Mouse (Mus musculus): ENCODE measurements around the gene Medag.

Medag gene

GRCm38 (mm10) chr5:149385228-149385961 lies 26.2 kb upstream of the Medag start:
- DNase-seq, result no peak

GRCm38 (mm10) chr5:149386294-149386850 lies 25.2 kb upstream of the Medag start:
- no peak for DNase-seq

DNA sequence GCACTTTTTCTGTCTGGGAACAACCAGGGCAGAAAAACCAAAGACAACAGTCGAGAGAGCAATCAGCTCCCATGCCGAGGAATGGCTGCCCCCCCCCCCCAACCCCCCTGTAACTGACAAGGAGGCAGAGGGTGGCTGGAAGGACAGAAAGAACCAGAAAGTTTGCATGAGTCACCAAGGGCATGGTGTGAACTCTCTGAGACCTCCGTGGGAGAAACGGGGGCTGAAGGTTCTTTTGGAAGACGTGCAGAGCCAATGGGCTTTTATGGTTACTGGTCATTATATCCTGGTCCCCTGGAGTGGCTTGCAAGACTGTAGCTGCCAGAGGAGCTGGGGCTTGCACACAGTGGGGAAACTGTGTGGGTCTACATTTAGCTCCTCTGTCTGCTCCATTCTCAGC lies 22.6 kb upstream of the Medag start:
- DNase-seq, result no peak

- DNase-seq, result no peak
Measured at GRCm38 (mm10) chr5:149389548-149390211, 21.9 kb upstream of the Medag start.

GRCm38 (mm10) chr5:149391574-149392375 lies 19.8 kb upstream of the Medag start:
- DNase-seq, result no peak

- DNase-seq, result peak in 1 of 2 experiments; percentile 22
Measured at GRCm38 (mm10) chr5:149392420-149392988, 19.0 kb upstream of the Medag start.

- peak; percentile 42 to 70 for DNase-seq
Measured at GRCm38 (mm10) chr5:149401446-149401975, 10.0 kb upstream of the Medag start.

DNA sequence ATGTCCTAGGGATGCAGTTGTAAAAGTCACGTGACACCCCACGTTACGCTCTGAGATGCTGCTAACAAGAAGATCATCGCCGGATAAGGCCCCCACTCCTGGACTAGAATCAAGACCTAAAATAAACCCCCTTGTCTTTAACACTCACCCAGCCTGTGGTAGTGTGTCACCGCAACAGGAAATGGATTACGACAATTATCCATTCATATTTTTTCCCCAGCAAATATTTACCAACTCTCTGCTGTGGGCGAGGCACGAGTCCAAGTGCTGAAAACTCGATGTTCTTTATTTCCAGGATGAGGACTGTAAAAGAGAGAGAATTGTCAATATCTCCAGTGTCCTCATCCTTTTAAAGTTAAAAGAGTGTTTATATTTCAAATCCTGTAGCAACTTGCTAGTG lies 9.5 kb upstream of the Medag start:
- DNase-seq, result no peak

GRCm38 (mm10) chr5:149403386-149403785 lies 8.2 kb upstream of the Medag start:
- no peak for DNase-seq

GRCm38 (mm10) chr5:149404710-149405109 lies 6.8 kb upstream of the Medag start:
- DNase-seq, result no peak

DNA sequence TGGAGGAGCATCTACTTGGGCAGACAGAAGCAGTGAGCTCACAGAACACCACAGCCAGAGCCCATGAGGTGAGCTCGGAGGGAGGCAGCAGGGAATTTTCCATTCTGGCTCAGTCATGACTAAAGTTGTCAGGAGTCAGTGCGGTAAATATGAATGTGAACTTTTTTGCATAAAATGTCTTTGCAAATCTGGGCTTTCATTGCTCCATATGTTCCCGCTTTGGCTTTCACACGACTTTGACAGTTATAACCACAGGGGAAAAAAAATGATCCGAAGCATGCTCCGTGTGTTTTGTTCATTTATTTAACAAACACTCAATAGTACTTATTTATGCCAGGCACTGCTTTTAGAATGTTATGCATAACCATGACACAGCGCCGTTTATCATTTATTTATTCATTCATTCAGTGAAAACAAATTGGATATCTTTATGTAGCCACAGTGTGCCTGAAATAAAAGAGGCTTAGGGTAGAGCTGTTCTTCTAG lies 4.7 kb upstream of the Medag start:
- DNase-seq, result no peak

GRCm38 (mm10) chr5:149409502-149409901 lies 2.0 kb upstream of the Medag start:
- no peak for DNase-seq

DNA sequence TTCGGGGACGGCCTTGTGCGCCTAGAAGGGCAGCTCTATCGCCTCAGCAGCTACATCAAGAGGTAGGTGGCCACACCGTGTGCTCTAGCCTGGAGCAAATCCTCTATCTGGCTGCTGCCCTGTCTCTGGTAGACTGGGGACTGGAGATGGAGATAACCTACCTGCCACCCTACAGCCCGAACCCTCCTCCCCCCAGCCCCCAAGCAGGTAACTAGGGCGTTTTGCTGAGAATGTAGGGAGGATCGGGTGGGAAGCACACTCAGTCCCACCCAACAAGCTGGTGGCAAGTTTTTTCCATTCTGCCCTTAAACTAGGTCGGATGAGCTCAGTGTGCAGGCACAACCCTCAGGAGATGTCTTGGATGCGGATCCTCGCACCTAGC lies 636 bp downstream of the Medag start:
- no peak for DNase-seq

DNA sequence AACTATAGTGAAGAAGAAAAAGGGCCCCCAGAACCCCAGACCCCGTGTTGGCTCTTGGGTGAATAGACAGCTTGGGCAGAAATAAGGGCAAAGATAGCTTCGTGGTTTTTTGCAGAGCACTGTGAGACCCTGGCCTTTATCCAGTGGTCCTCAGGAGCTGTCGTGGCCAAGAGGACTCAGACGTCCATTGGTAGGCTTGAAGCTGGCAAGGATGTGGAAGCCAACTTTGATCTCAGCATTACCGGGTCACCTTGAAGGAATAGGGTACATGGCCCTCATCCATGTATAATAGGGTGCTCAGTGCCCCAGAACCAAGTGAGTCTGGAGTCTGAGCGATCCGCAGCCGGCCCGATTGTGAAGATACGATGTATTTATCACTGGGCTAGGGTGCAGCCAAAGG lies 1.1 kb downstream of the Medag start:
- no peak for DNase-seq

GRCm38 (mm10) chr5:149414369-149415167 lies 3.0 kb downstream of the Medag start:
- no peak for DNase-seq

DNA sequence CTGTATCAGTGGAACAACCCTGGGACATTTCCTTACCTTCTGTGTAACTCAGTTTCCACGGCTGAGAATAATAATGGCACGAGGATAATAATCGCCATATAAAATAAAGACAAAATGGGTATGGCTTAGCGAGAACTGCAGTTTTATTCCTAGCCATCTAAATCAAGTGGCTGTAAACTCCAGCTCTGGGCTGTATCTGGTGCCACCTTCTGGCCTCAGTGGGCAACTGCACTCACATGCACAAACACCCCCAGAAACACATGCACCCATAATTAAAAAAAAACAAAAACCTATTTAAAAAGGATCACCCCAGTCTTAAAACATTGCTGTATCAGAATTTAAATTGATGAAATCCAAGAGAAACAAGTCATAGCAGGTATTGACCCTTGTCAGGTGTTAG lies 5.8 kb downstream of the Medag start:
- DNase-seq, result peak; percentile 39 to 56

DNA sequence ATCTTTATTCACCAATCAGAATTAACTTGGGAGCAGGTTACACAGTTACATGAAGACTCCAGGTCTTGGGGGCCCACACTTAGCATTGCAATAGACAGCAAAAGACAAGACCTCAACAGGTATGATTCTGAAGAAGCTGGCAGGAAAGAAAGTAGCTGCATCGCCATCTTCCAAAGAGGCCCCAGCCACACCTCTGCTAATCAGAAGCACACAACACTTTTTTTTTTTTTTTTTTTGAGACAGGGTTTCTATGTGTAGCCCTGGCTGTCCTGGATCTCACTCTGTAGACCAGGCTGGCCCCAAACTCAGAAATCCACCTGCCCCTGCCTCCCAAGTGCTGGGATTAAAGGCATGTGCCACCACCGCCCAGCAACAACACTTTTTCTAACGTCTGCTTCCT lies 15.0 kb downstream of the Medag start:
- no peak for DNase-seq

GRCm38 (mm10) chr5:149427277-149428060 lies 15.9 kb downstream of the Medag start:
- peak; percentile 43 to 61 for DNase-seq

GRCm38 (mm10) chr5:149428347-149428746 lies 16.8 kb downstream of the Medag start:
- DNase-seq, result peak; percentile 76 to 88

DNA sequence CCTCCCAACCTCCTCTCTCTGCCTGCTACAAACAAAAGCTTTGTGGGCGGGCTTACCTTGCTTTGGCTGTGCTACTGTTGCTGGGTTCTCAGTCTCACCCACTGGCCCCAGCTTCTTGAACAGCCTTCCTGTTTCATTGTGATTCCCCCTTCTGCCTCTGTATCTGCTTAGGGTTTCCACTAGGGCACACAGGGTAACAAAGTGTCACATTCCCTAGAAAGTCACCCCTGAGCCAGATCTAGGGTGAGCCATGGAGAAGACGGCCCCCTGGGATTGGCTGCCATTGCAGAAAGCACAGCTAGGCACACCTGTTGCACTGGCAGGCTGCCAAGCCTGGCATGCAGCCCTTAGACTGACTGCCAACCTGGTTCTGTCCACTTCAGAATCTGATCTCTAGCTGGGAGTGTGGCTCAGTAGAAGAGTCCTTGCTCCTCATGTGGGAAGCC lies 17.3 kb downstream of the Medag start:
- DNase-seq, result peak; percentile 74 to 83

DNA sequence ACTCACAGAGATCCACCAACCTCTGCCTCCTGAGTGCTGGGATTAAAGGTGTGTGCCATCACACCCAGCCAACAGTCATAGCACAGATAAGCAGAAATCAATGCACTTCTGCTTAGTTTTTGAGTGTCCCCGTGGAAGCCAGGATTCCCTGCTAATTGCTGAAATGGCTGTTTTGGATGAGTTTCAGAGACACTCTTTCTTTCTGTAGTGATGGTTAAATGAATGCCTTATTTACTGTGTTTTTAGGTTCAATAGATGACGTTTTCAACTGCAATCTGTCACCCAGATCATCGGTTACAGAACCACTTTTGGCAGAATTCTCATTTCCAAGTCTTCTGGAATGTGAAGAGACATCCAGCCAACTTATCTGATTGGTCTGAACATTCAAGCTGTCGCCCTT lies 18.0 kb downstream of the Medag start:
- DNase-seq, result no peak

Data from thymus, postnatal 36 days (tissue).